ENCODE assay signal across 15 mouse cellular contexts in the genomic region with DNA sequence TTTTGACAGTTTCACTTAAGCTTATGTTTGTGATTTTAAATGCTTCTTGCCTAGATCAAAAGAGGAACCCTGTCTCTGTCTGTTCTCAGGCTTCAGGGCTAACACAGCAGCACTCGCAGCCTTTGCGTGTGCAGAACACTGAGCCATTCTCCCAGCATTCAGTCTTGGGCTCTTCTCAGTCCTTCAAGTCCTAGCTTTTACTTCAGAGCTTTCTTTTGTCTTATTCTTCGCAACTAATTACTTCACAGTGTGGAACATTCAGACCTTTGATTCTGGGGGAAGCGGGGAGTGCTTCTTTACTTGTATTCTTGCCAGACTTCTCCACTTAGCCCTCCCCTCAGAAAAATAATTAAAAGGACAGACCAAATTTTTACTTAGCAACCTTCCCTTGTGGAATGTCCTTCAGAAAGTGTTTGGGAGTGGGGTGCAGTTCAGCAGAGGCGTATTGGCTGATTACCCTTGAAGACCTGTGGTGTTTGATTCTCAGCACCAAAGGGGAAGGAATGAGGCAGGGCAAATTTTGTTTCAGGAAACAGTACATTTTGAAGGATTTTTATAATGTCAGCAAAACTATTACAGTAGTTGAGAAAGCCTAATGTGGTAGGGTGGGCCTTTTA. TPM values are rescaled to one million over a fixed set of nuclear protein-coding genes. Genes with fewer than 3 reads are reported as not detected.
DNase-seq lines count a peak whose midpoint lies in the region; ATAC-seq and TF ChIP-seq lines count a peak whose summit lies in the region.
"Had no signal": no experiment of that assay in that cellular context is flagged by ENCODE, and none has a peak within 500 bp of the region (broad histone marks: within the 10 kb centered on the region; RNA-seq: fewer than 3 reads in every experiment).

No protein-coding gene starts in this region.

- peak overlapping the region; percentile 79 for H3K27ac ChIP-seq in layer of hippocampus, adult 2 months
- H3K27ac ChIP-seq in forebrain, embryonic 11.5 days (ENCODE audit: low read depth, low read length) = peak overlapping the region; percentile 54
- H3K27ac ChIP-seq: liver, embryonic 15.5 days had no signal

- no peak overlapping the region for H3K9ac ChIP-seq in forebrain, embryonic 11.5 days (ENCODE audit: low read length)
- H3K9ac ChIP-seq: liver, embryonic 15.5 days had no signal

- no peak overlapping the region for H3K4me3 ChIP-seq in layer of hippocampus, adult 2 months
- no peak overlapping the region for H3K4me3 ChIP-seq in forebrain, embryonic 11.5 days (ENCODE audit: low read depth, low read length)
- H3K4me3 ChIP-seq: liver, embryonic 15.5 days had no signal

- peak; percentile 62 for ATAC-seq in frontal cortex, adult (ENCODE audit: low TSS enrichment)
- peak; percentile 80 for ATAC-seq in forebrain, embryonic 11.5 days (replicated peaks; ENCODE audit: low FRiP score)
- ATAC-seq: intestine, postnatal 0 days had no signal

- H3K27me3 ChIP-seq in forebrain, embryonic 11.5 days (ENCODE audit: control insufficient read depth, insufficient read depth, low read length) = no peaks in the 10 kb centered on the region
- H3K27me3 ChIP-seq: liver, embryonic 15.5 days had no signal

- no peak for DNase-seq in frontal cortex, postnatal 14 days (ENCODE audit: low spot score in 2 of 2)
- DNase-seq in layer of hippocampus, adult 2 months (ENCODE audit: low spot score in 2 of 2) = no peak
- no peak for DNase-seq in layer of hippocampus, adult 11-12 months (ENCODE audit: low spot score)
- DNase-seq in ES-CJ7 (ENCODE audit: low read depth, low spot score) = peak; percentile 23
- peak; percentile 60 for DNase-seq in forebrain, embryonic 11.5 days (ENCODE audit: low spot score)
- no peak for DNase-seq in spleen, adult 18-20 months
- no peak for DNase-seq in ovary, adult 18-20 months (ENCODE audit: low spot score)
- DNase-seq: adrenal gland, postnatal 36 days; cerebellum, adult 18-20 months; layer of hippocampus, adult 9-11 months; left cerebral cortex, postnatal 4 days; right cerebral cortex, adult 18-20 months had no signal

- H3K4me1 ChIP-seq in forebrain, embryonic 11.5 days (replicated peaks; ENCODE audit: control insufficient read depth, insufficient read depth, low read length) = peaks cover 8% of the 10 kb centered on the region

- H3K9me3 ChIP-seq in forebrain, embryonic 11.5 days (ENCODE audit: control insufficient read depth, low read length) = no peaks in the 10 kb centered on the region
- H3K9me3 ChIP-seq: liver, embryonic 15.5 days had no signal

- 9% methylated on average over 5 of the region's 5 CpGs for WGBS in forebrain, embryonic 11.5 days

- no peak overlapping the region for H3K4me2 ChIP-seq in forebrain, embryonic 11.5 days (ENCODE audit: low read depth, low read length, severe bottlenecking)
- H3K4me2 ChIP-seq: liver, embryonic 15.5 days had no signal

- TF ChIP-seq CTCF in layer of hippocampus, adult 2 months (conservative IDR thresholded peaks at IDR 0.05) = no peak

- no peaks in the 10 kb centered on the region for H3K36me3 ChIP-seq in forebrain, embryonic 11.5 days (ENCODE audit: control insufficient read depth, insufficient read depth, low read length)

RNA-seq across cellular contexts. Expression of gene Add1, which starts 18.0 kb away (rescaled TPM):
- 100 to 1,000 TPM; 444 to 448 TPM for total RNA-seq in layer of hippocampus, adult 2 months (2021)
- 202 and 238 TPM in 2 replicates for polyA plus RNA-seq in forebrain, embryonic 11.5 days (2014; fragmentation: Nextera tagmentation; extraction: Ambion mirVana)

RNA-seq across cellular contexts. Expression of gene Mfsd10, which starts 45.5 kb away (rescaled TPM):
- total RNA-seq in layer of hippocampus, adult 2 months (2021) = 10 to 100 TPM; 38.3 to 48.1 TPM
- polyA plus RNA-seq in forebrain, embryonic 11.5 days (2014; fragmentation: Nextera tagmentation; extraction: Ambion mirVana) = 87.7 and 96.0 TPM in 2 replicates

Comparison
In these comparisons a context has a peak if more than half of its experiments do, and no peak if none do; other contexts are left out.
1. DNase-seq: peak in ES-CJ7 (single experiment) and forebrain, embryonic 11.5 days (single experiment); none in frontal cortex, postnatal 14 days (0 of 2), layer of hippocampus, adult 2 months (0 of 2), layer of hippocampus, adult 11-12 months (single experiment), spleen, adult 18-20 months (0 of 2) and ovary, adult 18-20 months (single experiment).